Mouse (Mus musculus) liver, embryonic 15.5 days (tissue): Measurements from ENCODE around the gene Rapgefl1. TPM values are rescaled to one million over a fixed set of nuclear protein-coding genes. Genes with fewer than 3 reads are reported as not detected.

Source experiments
- ATAC-seq: fragments of 200-750 bp; cut with Nextera tagmentation; 2 replicates; pipeline ENCODE4 v1.8.0; 2017; ENCODE audit warnings: moderate number of reproducible peaks, mild to moderate bottlenecking, moderate library complexity; ENCODE audit not compliant: insufficient read depth
- H3K27ac ChIP-seq: fragments of 300-500 bp; sonication (generic); replicated peaks from 2 replicates; pipeline ENCODE4 v1.5.1; 2015; ENCODE audit warnings: mild to moderate bottlenecking, inconsistent platforms
- H3K27me3 ChIP-seq: fragments of 300-500 bp; sonication (generic); 2 replicates; pipeline ENCODE4 v1.6.1; 2015; ENCODE audit warnings: mild to moderate bottlenecking, inconsistent platforms
- H3K36me3 ChIP-seq: fragments of 300-500 bp; sonication (generic); replicated peaks from 2 replicates; pipeline ENCODE4 v1.6.1; 2015; ENCODE audit warnings: moderate library complexity, mild to moderate bottlenecking, inconsistent platforms
- H3K4me1 ChIP-seq: fragments of 300-500 bp; sonication (generic); replicated peaks from 2 replicates; pipeline ENCODE4 v1.6.1; 2015; ENCODE audit warnings: inconsistent platforms
- H3K4me2 ChIP-seq: fragments of 300-500 bp; sonication (generic); 2 replicates; pipeline ENCODE4 v1.6.1; 2015; ENCODE audit warnings: moderate library complexity, mild to moderate bottlenecking, inconsistent platforms
- H3K4me3 ChIP-seq: fragments of 300-500 bp; sonication (generic); replicated peaks from 2 replicates; pipeline ENCODE4 v1.5.1; 2015; ENCODE audit warnings: mild to moderate bottlenecking, inconsistent platforms
- H3K9ac ChIP-seq: fragments of 300-500 bp; sonication (generic); 2 replicates; pipeline ENCODE4 v1.6.1; 2015; ENCODE audit warnings: moderate library complexity, mild to moderate bottlenecking, inconsistent platforms
- H3K9me3 ChIP-seq: fragments of 300-500 bp; sonication (generic); replicated peaks from 2 replicates; pipeline ENCODE4 v1.6.1; 2016; ENCODE audit warnings: inconsistent platforms
- WGBS: fragments of 180-500 bp; shearing (Covaris S2); methylation state at CpG from one replicate; pipeline ENCODE4 v1.1.7; 2015; ENCODE audit warnings: mixed read lengths; ENCODE audit not compliant: insufficient replicate concordance; 5-methylcytosine and 5-hydroxymethylcytosine counted together
- polyA plus RNA-seq: library from polyadenylated mRNA; unstranded; fragments of >200 nt; fragmentation: Nextera tagmentation; extraction: Ambion mirVana; gene quantifications from 2 replicates; pipeline ENCODE4 v1.2.1, GENCODE M21; 2015

Rapgefl1 gene
- polyA plus RNA-seq, 1 experiment from 2014 or later: 0.24 TPM

GRCm38 (mm10) chr11:98839897-98840296, 3.3 kb downstream of the Rapgefl1 start:
- Histone ChIP-seq H3K4me2 (no peak overlapping the region), H3K9ac (no peak overlapping the region), H3K27ac (no peak overlapping the region), H3K36me3 (no peaks in the 10 kb centered on the region), H3K4me1 (peaks cover 20% of the 10 kb centered on the region), H3K9me3 (no peaks in the 10 kb centered on the region), H3K4me3 (no peak overlapping the region), H3K27me3 (peaks cover 70% of the 10 kb centered on the region)
- no peak for ATAC-seq
- 58% methylated on average over 10 of the region's 10 CpGs for WGBS

- no peak overlapping the region for H3K27ac ChIP-seq
- WGBS: 66% methylated on average over 13 of the region's 13 CpGs
Measured at GRCm38 (mm10) chr11:98846016-98846415, 9.4 kb downstream of the Rapgefl1 start.

GRCm38 (mm10) chr11:98846865-98847604, 10.4 kb downstream of the Rapgefl1 start:
- Histone ChIP-seq H3K27ac (no peak overlapping the region), H3K4me1 (peaks cover 7% of the 10 kb centered on the region; the same call in 1 of the 2 replicates), H3K4me2 (no peak overlapping the region), H3K27me3 (peaks cover 55% of the 10 kb centered on the region), H3K9me3 (no peaks in the 10 kb centered on the region), H3K9ac (no peak overlapping the region), H3K36me3 (no peaks in the 10 kb centered on the region), H3K4me3 (no peak overlapping the region)
- 59% methylated on average over 19 of the region's 19 CpGs for WGBS
- ATAC-seq: no peak

More at GRCm38 (mm10) chr11:98846016-98846415, 9.4 kb downstream of the Rapgefl1 start:
- Histone ChIP-seq H3K9me3 (no peaks in the 10 kb centered on the region), H3K36me3 (no peaks in the 10 kb centered on the region), H3K4me1 (peaks cover 7% of the 10 kb centered on the region; the same call in 1 of the 2 replicates), H3K4me3 (no peak overlapping the region), H3K9ac (no peak overlapping the region), H3K4me2 (no peak overlapping the region), H3K27me3 (peaks cover 54% of the 10 kb centered on the region)
- no peak for ATAC-seq

- Histone ChIP-seq H3K4me3 (no peak overlapping the region), H3K4me2 (peak overlapping the region; percentile 27), H3K27me3 (peaks cover 42% of the 10 kb centered on the region), H3K36me3 (no peaks in the 10 kb centered on the region), H3K27ac (no peak overlapping the region), H3K4me1 (peaks cover 17% of the 10 kb centered on the region), H3K9ac (no peak overlapping the region), H3K9me3 (no peaks in the 10 kb centered on the region)
- WGBS: 37% methylated on average over 19 of the region's 19 CpGs
- no peak for ATAC-seq
Measured at GRCm38 (mm10) chr11:98849196-98849894, 12.8 kb downstream of the Rapgefl1 start.

GRCm38 (mm10) chr11:98850100-98851093, 13.8 kb downstream of the Rapgefl1 start:
- no peak overlapping the region for H3K27ac ChIP-seq
- ATAC-seq: no peak
- no peak overlapping the region for H3K4me2 ChIP-seq
- peaks cover 17% of the 10 kb centered on the region for H3K4me1 ChIP-seq
- no peak overlapping the region for H3K4me3 ChIP-seq
- H3K27me3 ChIP-seq: peaks cover 34% of the 10 kb centered on the region
- no peaks in the 10 kb centered on the region for H3K36me3 ChIP-seq
- WGBS: 73% methylated on average over 26 of the region's 26 CpGs
- H3K9ac ChIP-seq: no peak overlapping the region
- H3K9me3 ChIP-seq: no peaks in the 10 kb centered on the region

- Histone ChIP-seq H3K36me3 (no peaks in the 10 kb centered on the region), H3K27me3 (peaks cover 20% of the 10 kb centered on the region), H3K4me2 (no peak overlapping the region), H3K27ac (no peak overlapping the region), H3K4me3 (no peak overlapping the region), H3K9ac (no peak overlapping the region), H3K4me1 (peaks cover 18% of the 10 kb centered on the region), H3K9me3 (no peaks in the 10 kb centered on the region)
- ATAC-seq: no peak
- WGBS: 84% methylated on average over 8 of the region's 8 CpGs
Measured at GRCm38 (mm10) chr11:98854116-98854515, 17.5 kb downstream of the Rapgefl1 start.

GRCm38 (mm10) chr11:98854659-98855058, 18.1 kb downstream of the Rapgefl1 start:
- H3K36me3 ChIP-seq: no peaks in the 10 kb centered on the region
- H3K4me1 ChIP-seq: peaks cover 18% of the 10 kb centered on the region
- peaks cover 15% of the 10 kb centered on the region for H3K27me3 ChIP-seq
- H3K9ac ChIP-seq: no peak overlapping the region
- no peak overlapping the region for H3K27ac ChIP-seq
- no peak overlapping the region for H3K4me3 ChIP-seq
- H3K4me2 ChIP-seq: no peak overlapping the region
- WGBS: 75% methylated on average over 2 of the region's 2 CpGs
- no peaks in the 10 kb centered on the region for H3K9me3 ChIP-seq
- no peak for ATAC-seq

- peak; percentile 51 for ATAC-seq
- 26% methylated on average over 14 of the region's 14 CpGs for WGBS
- Histone ChIP-seq H3K4me1 (peaks cover 19% of the 10 kb centered on the region), H3K27me3 (0 out of 2 replicates have a peak, but pooled peaks cover 4% of the 10 kb centered on the region), H3K9me3 (no peaks in the 10 kb centered on the region), H3K36me3 (no peaks in the 10 kb centered on the region), H3K4me2 (peak overlapping the region; percentile 47), H3K4me3 (0 out of 2 replicates have a peak overlapping the region, but pooled peaks have one; percentile 4), H3K27ac (no peak overlapping the region; the same call in 1 of the 2 replicates), H3K9ac (no peak overlapping the region)
Measured at GRCm38 (mm10) chr11:98858759-98859731, 22.5 kb downstream of the Rapgefl1 start.

- Histone ChIP-seq H3K9ac (peak within 1 kb of the TSS; percentile 87), H3K36me3 (peaks cover 19% of the 10 kb centered on the region), H3K4me2 (peak within 1 kb of the TSS; percentile 78), H3K4me3 (peak within 1 kb of the TSS; percentile 87), H3K9me3 (no peaks in the 10 kb centered on the region), H3K27me3 (0 out of 2 replicates have a peak, but pooled peaks cover 4% of the 10 kb centered on the region), H3K27ac (peak within 1 kb of the TSS; percentile 78), H3K4me1 (peaks cover 30% of the 10 kb centered on the region)
- peak; percentile 87 for ATAC-seq
- WGBS: 7% methylated on average over 38 of the region's 41 CpGs
Measured at GRCm38 (mm10) chr11:98863028-98863750, 26.6 kb downstream of the Rapgefl1 start, which contains the start of gene Wipf2. Gene Wipf2 (plus strand): TSS chr11:98863638.
